Mouse (Mus musculus) MEL (cell line): ENCODE results near the gene Il2rg. TPM values are rescaled to one million over a fixed set of nuclear protein-coding genes. Genes with fewer than 3 reads are reported as not detected.
A peak's percentile ranks its signal among the peaks of the same experiment; 100 is the strongest.

ENCODE experiments used
- DNase-seq: peaks from one replicate; pipeline ENCODE4 v3.0.0; 2011; ENCODE audit warnings: low read depth, low spot score
- H3K27ac ChIP-seq: 2 replicates; pipeline ENCODE4 v1.5.1; 2012; ENCODE audit warnings: low read depth, mild to moderate bottlenecking, control low read depth, low read length, moderate library complexity; ENCODE audit not compliant: control insufficient read depth
- H3K27me3 ChIP-seq, 2 experiments: fragments of 150-350 bp in 1 of 2; sonication (generic) in 1 of 2; 2 replicates each; pipeline ENCODE4 v1.6.1; 2012; ENCODE audit warnings: low read length in 2 of 2, mild to moderate bottlenecking in 2 of 2, improper control_type of control experiment in 1 of 2, moderate library complexity in 1 of 2; ENCODE audit not compliant: insufficient read depth in 2 of 2, control insufficient read depth in 1 of 2
- H3K36me3 ChIP-seq, 2 experiments: 2 replicates each; pipeline ENCODE4 v1.6.1; 2012 to 2014; ENCODE audit warnings: low read length in 2 of 2, improper control_type of control experiment in 1 of 2, inconsistent platforms in 1 of 2, mild to moderate bottlenecking in 1 of 2; ENCODE audit not compliant: insufficient read depth in 2 of 2, control insufficient read depth in 1 of 2
- H3K4me1 ChIP-seq, 2 experiments: fragments of 150-350 bp in 1 of 2; sonication (generic) in 1 of 2; 2 replicates each; pipeline ENCODE4 v1.6.1; 2012; ENCODE audit warnings: low read length in 2 of 2, improper control_type of control experiment in 1 of 2, mild to moderate bottlenecking in 1 of 2; ENCODE audit not compliant: insufficient read depth in 2 of 2, control insufficient read depth in 1 of 2
- H3K4me3 ChIP-seq, 2 experiments: fragments of 150-350 bp in 1 of 2; sonication (generic) in 1 of 2; 2 replicates each; pipeline ENCODE4 v1.5.1; 2012; ENCODE audit warnings: low read depth in 2 of 2, low read length in 2 of 2, mild to moderate bottlenecking in 2 of 2, moderate library complexity in 2 of 2, control low read depth in 1 of 2, improper control_type of control experiment in 1 of 2; ENCODE audit not compliant: control insufficient read depth in 1 of 2, insufficient read depth in 1 of 2
- H3K79me2 ChIP-seq: 2 replicates; pipeline ENCODE4 v1.6.1; 2012; ENCODE audit warnings: mild to moderate bottlenecking, low read length, moderate library complexity; ENCODE audit not compliant: control insufficient read depth, poor library complexity, insufficient read depth
- H3K9ac ChIP-seq: 2 replicates; pipeline ENCODE4 v1.6.1; 2012; ENCODE audit warnings: low read depth, mild to moderate bottlenecking, control low read depth, low read length, moderate library complexity; ENCODE audit not compliant: control insufficient read depth, poor library complexity, severe bottlenecking
- H3K9me3 ChIP-seq: fragments of 150-350 bp; sonication (generic); replicated peaks from 2 replicates; pipeline ENCODE4 v1.6.1; 2012; ENCODE audit warnings: mild to moderate bottlenecking, low read length, improper control_type of control experiment, moderate library complexity; ENCODE audit not compliant: insufficient read depth
- BHLHE40 ChIP-seq: IDR thresholded peaks from 2 replicates; pipeline ENCODE4 v1.6.1; 2012; ENCODE audit warnings: low read depth, mild to moderate bottlenecking, inconsistent platforms, low read length, improper control_type of control experiment, borderline replicate concordance
- CHD1 ChIP-seq: IDR thresholded peaks from 2 replicates; pipeline ENCODE4 v1.6.1; 2012; ENCODE audit warnings: low read depth, mild to moderate bottlenecking, inconsistent platforms, low read length, improper control_type of control experiment
- CHD2 ChIP-seq: IDR thresholded peaks from 2 replicates; pipeline ENCODE4 v1.6.1; 2011; ENCODE audit warnings: low read length, improper control_type of control experiment
- CTCF ChIP-seq, 3 experiments: IDR thresholded peaks in 2 of 3; conservative IDR thresholded peaks in 1 of 3; 2 replicates each; pipeline ENCODE4 v1.5.1; 2011 to 2012; ENCODE audit warnings: low read length in 3 of 3, low read depth in 2 of 3, mild to moderate bottlenecking in 2 of 3, improper control_type of control experiment in 1 of 3, inconsistent platforms in 1 of 3, mixed read lengths in 1 of 3, moderate library complexity in 1 of 3; ENCODE audit not compliant: control insufficient read depth in 1 of 3, insufficient read depth in 1 of 3, poor library complexity in 1 of 3, severe bottlenecking in 1 of 3
- E2F4 ChIP-seq: IDR thresholded peaks from 2 replicates; pipeline ENCODE4 v1.6.1; 2011; ENCODE audit warnings: low read depth, low read length, improper control_type of control experiment, borderline replicate concordance
- ELF1 ChIP-seq: IDR thresholded peaks from 2 replicates; pipeline ENCODE4 v1.6.1; 2014; ENCODE audit warnings: low read depth, mild to moderate bottlenecking, inconsistent platforms, low read length, improper control_type of control experiment, moderate library complexity
- EP300 ChIP-seq, 2 experiments: IDR thresholded peaks; 2 replicates each; pipeline ENCODE4 v1.6.1; 2011; ENCODE audit warnings: improper control_type of control experiment in 2 of 2, low read length in 2 of 2, low read depth in 1 of 2, mild to moderate bottlenecking in 1 of 2
- ETS1 ChIP-seq: IDR thresholded peaks from 2 replicates; pipeline ENCODE4 v1.6.1; 2012; ENCODE audit warnings: low read depth, mild to moderate bottlenecking, inconsistent platforms, low read length, improper control_type of control experiment, moderate library complexity
- GABPA ChIP-seq: IDR thresholded peaks from 2 replicates; pipeline ENCODE4 v1.6.1; 2012; ENCODE audit warnings: low read depth, mild to moderate bottlenecking, inconsistent platforms, low read length, improper control_type of control experiment, moderate library complexity
- GATA1 ChIP-seq: IDR thresholded peaks from 2 replicates; pipeline ENCODE4 v1.6.1; 2011; ENCODE audit warnings: low read depth, low read length, improper control_type of control experiment
- HCFC1 ChIP-seq: IDR thresholded peaks from 2 replicates; pipeline ENCODE4 v1.6.1; 2012; ENCODE audit warnings: low read depth, mild to moderate bottlenecking, inconsistent platforms, low read length, improper control_type of control experiment, moderate library complexity
- KAT2A ChIP-seq: conservative IDR thresholded peaks from 2 replicates; pipeline ENCODE4 v1.6.1; 2012; ENCODE audit warnings: low read depth, low read length, improper control_type of control experiment, inconsistent platforms
- MAFK ChIP-seq: IDR thresholded peaks from 2 replicates; pipeline ENCODE4 v1.6.1; 2011; ENCODE audit warnings: low read depth, mild to moderate bottlenecking, low read length, improper control_type of control experiment, borderline replicate concordance
- MAX ChIP-seq: IDR thresholded peaks from 2 replicates; pipeline ENCODE4 v1.6.1; 2011; ENCODE audit warnings: low read length, improper control_type of control experiment
- MAZ ChIP-seq: IDR thresholded peaks from 2 replicates; pipeline ENCODE4 v1.6.1; 2012; ENCODE audit warnings: low read depth, mild to moderate bottlenecking, inconsistent platforms, low read length, improper control_type of control experiment
- MEF2A ChIP-seq: IDR thresholded peaks from 2 replicates; pipeline ENCODE4 v1.6.1; 2014; ENCODE audit warnings: low read depth, mild to moderate bottlenecking, inconsistent platforms, low read length, improper control_type of control experiment; ENCODE audit not compliant: poor library complexity, insufficient replicate concordance, severe bottlenecking; ENCODE audit errors: extremely low read depth
- MXI1 ChIP-seq: IDR thresholded peaks from 2 replicates; pipeline ENCODE4 v1.6.1; 2011; ENCODE audit warnings: mild to moderate bottlenecking, low read depth, low read length, improper control_type of control experiment
- MYB ChIP-seq: IDR thresholded peaks from 2 replicates; pipeline ENCODE4 v1.6.1; 2011; ENCODE audit warnings: mild to moderate bottlenecking, low read depth, low read length, improper control_type of control experiment
- MYC ChIP-seq: IDR thresholded peaks from 2 replicates; pipeline ENCODE4 v1.6.1; 2011; ENCODE audit warnings: low read depth, mild to moderate bottlenecking, low read length, improper control_type of control experiment, moderate library complexity
- NELFE ChIP-seq: IDR thresholded peaks from 2 replicates; pipeline ENCODE4 v1.6.1; 2011; ENCODE audit warnings: low read depth, low read length, improper control_type of control experiment
- NRF1 ChIP-seq: IDR thresholded peaks from 2 replicates; pipeline ENCODE4 v1.6.1; 2014; ENCODE audit warnings: low read depth, mild to moderate bottlenecking, inconsistent platforms, low read length, improper control_type of control experiment, moderate library complexity; ENCODE audit not compliant: poor library complexity, insufficient read depth, severe bottlenecking
- POLR2A ChIP-seq, 2 experiments: IDR thresholded peaks; 2 replicates each; pipeline ENCODE4 v1.6.1; 2011 to 2012; ENCODE audit warnings: low read length in 2 of 2, mild to moderate bottlenecking in 2 of 2, control low read depth in 1 of 2, improper control_type of control experiment in 1 of 2, low read depth in 1 of 2, moderate library complexity in 1 of 2; ENCODE audit not compliant: control insufficient read depth in 1 of 2, insufficient read depth in 1 of 2, poor library complexity in 1 of 2
- RAD21 ChIP-seq: IDR thresholded peaks from 2 replicates; pipeline ENCODE4 v1.6.1; 2011; ENCODE audit warnings: mild to moderate bottlenecking, low read depth, low read length, improper control_type of control experiment
- RCOR1 ChIP-seq: IDR thresholded peaks from 2 replicates; pipeline ENCODE4 v1.6.1; 2012; ENCODE audit warnings: low read depth, mild to moderate bottlenecking, inconsistent platforms, low read length, improper control_type of control experiment
- SIN3A ChIP-seq: IDR thresholded peaks from 2 replicates; pipeline ENCODE4 v1.6.1; 2012; ENCODE audit warnings: low read length, improper control_type of control experiment, inconsistent platforms
- SMC3 ChIP-seq: IDR thresholded peaks from 2 replicates; pipeline ENCODE4 v1.6.1; 2011; ENCODE audit warnings: low read depth, low read length, improper control_type of control experiment
- TAL1 ChIP-seq: IDR thresholded peaks from 2 replicates; pipeline ENCODE4 v1.6.1; 2012; ENCODE audit warnings: mild to moderate bottlenecking, inconsistent platforms, low read length, moderate library complexity, mixed read lengths
- TBP ChIP-seq: IDR thresholded peaks from 2 replicates; pipeline ENCODE4 v1.8.0; 2011; ENCODE audit warnings: low read depth, low read length, improper control_type of control experiment
- TCF12 ChIP-seq: IDR thresholded peaks from 2 replicates; pipeline ENCODE4 v1.6.1; 2014; ENCODE audit warnings: low read depth, mild to moderate bottlenecking, inconsistent platforms, low read length, improper control_type of control experiment, moderate library complexity
- UBTF ChIP-seq: IDR thresholded peaks from 2 replicates; pipeline ENCODE4 v1.6.1; 2012; ENCODE audit warnings: low read depth, mild to moderate bottlenecking, inconsistent platforms, low read length, improper control_type of control experiment, moderate library complexity, borderline replicate concordance; ENCODE audit not compliant: insufficient read depth
- USF1 ChIP-seq: IDR thresholded peaks from 2 replicates; pipeline ENCODE4 v1.6.1; 2014; ENCODE audit warnings: low read depth, mild to moderate bottlenecking, inconsistent platforms, low read length, improper control_type of control experiment, moderate library complexity
- USF2 ChIP-seq, 2 experiments: IDR thresholded peaks; 2 replicates each; pipeline ENCODE4 v1.6.1; 2011 to 2012; ENCODE audit warnings: improper control_type of control experiment in 2 of 2, low read length in 2 of 2, borderline replicate concordance in 1 of 2, inconsistent platforms in 1 of 2, low read depth in 1 of 2, mild to moderate bottlenecking in 1 of 2; ENCODE audit not compliant: insufficient read depth in 1 of 2
- ZC3H11A ChIP-seq: IDR thresholded peaks from 2 replicates; pipeline ENCODE4 v1.6.1; 2012; ENCODE audit warnings: low read depth, mild to moderate bottlenecking, inconsistent platforms, low read length, improper control_type of control experiment
- ZMIZ1 ChIP-seq: IDR thresholded peaks from 2 replicates; pipeline ENCODE4 v1.6.1; 2012; ENCODE audit warnings: low read depth, mild to moderate bottlenecking, inconsistent platforms, low read length, improper control_type of control experiment, moderate library complexity
- ZNF384 ChIP-seq: IDR thresholded peaks from 2 replicates; pipeline ENCODE4 v1.6.1; 2012; ENCODE audit warnings: low read depth, mild to moderate bottlenecking, inconsistent platforms, low read length, improper control_type of control experiment
- polyA plus RNA-seq, 2 experiments: library from polyadenylated mRNA; stranded (reverse) in 1 of 2; unstranded in 1 of 2; fragments of >175 nt in 1 of 2; fragments of >200 nt in 1 of 2; gene quantifications; 2 replicates each; pipeline versions ENCODE4 v1.2.1 to v1.2.4; 2012; ENCODE audit warnings: low replicate concordance in 2 of 2, low read depth in 1 of 2; ENCODE audit not compliant: insufficient read length in 2 of 2, insufficient read depth in 1 of 2, missing spikeins in 1 of 2
- total RNA-seq: library from RNA; depleted of rRNA; stranded (reverse); fragments of 300-350 nt; gene quantifications from 2 replicates; pipeline ENCODE4 v1.2.3, GENCODE M21; 2012

The Il2rg gene
- total and polyA plus RNA-seq, 3 experiments, result 1.6 to 3.5 TPM; not detected in 1

- H3K27ac ChIP-seq, result peak within 1 kb of the TSS; percentile 86
- peak; percentile 94 for DNase-seq
- peak within 1 kb of the TSS; percentile 79 for H3K9ac ChIP-seq
- no peaks in the 10 kb centered on the region for H3K27me3 ChIP-seq
- no peaks in the 10 kb centered on the region; the same call in none of the 2 replicates for H3K79me2 ChIP-seq
- H3K4me3 ChIP-seq, result peak within 1 kb of the TSS; percentile 91 to 94
- peaks cover 0 to 9% of the 10 kb centered on the region in 2 experiments; a peak in 1 of 4 replicates for H3K4me1 ChIP-seq
- no peaks in the 10 kb centered on the region for H3K9me3 ChIP-seq
- H3K36me3 ChIP-seq, result no peaks in the 10 kb centered on the region; a peak in 1 of 4 replicates
- peak; percentile 95 for TF ChIP-seq HCFC1
- peak; percentile 51 for TF ChIP-seq ELF1
- TF ChIP-seq USF1, result peak; percentile 72
- no peak for TF ChIP-seq MYB
- peak; percentile 80 for TF ChIP-seq SIN3A
- TF ChIP-seq KAT2A, result peak; percentile 79
- peak; percentile 77 for TF ChIP-seq NRF1
- TF ChIP-seq ZMIZ1, result peak; percentile 65; the same call in 1 of the 2 replicates
- TF ChIP-seq CHD2, result no peak
- TF ChIP-seq E2F4, result no peak
- TF ChIP-seq ETS1, result 0 out of 2 replicates have a peak, but pooled peaks have one; percentile 15
- no peak for TF ChIP-seq UBTF
- TF ChIP-seq GATA1, result peak; percentile 74
- peak; percentile 61 for TF ChIP-seq NELFE
- no peak for TF ChIP-seq MAFK
- no peak for TF ChIP-seq MEF2A
- TF ChIP-seq MYC, result peak; percentile 72; the same call in 1 of the 2 replicates
- 0 out of 4 replicates have a peak, but pooled peaks of 1 of the 2 experiments have one; percentile 5 for TF ChIP-seq EP300 (IDR thresholded peaks at IDR 0.05; ENCODE audit: low read depth in 1 of 2, low read length in 2 of 2)
- no peak for TF ChIP-seq BHLHE40
- TF ChIP-seq GABPA, result no peak
- TF ChIP-seq CHD1, result no peak
- peak; percentile 80; the same call in 1 of the 2 replicates for TF ChIP-seq MAZ
- no peak for TF ChIP-seq CTCF (IDR thresholded peaks at IDR 0.05 in 2 of 3, conservative IDR thresholded peaks at IDR 0.05 in 1 of 3; ENCODE audit: control insufficient read depth in 1 of 3, insufficient read depth in 1 of 3, low read depth in 2 of 3, low read length in 3 of 3, poor library complexity in 1 of 3, severe bottlenecking in 1 of 3)
- TF ChIP-seq TBP, result peak; percentile 88
- no peak for TF ChIP-seq TAL1
- TF ChIP-seq RCOR1, result no peak
- TF ChIP-seq SMC3, result no peak
- TF ChIP-seq MXI1, result peak; percentile 81
- TF ChIP-seq RAD21, result no peak
- TF ChIP-seq ZNF384, result no peak
- TF ChIP-seq ZC3H11A, result no peak
- TF ChIP-seq USF2 (IDR thresholded peaks at IDR 0.05; ENCODE audit: borderline replicate concordance in 1 of 2, insufficient read depth in 1 of 2, low read depth in 1 of 2, low read length in 2 of 2), result no peak
- 0 out of 2 replicates have a peak, but pooled peaks have one; percentile 48 for TF ChIP-seq TCF12
- TF ChIP-seq POLR2A (IDR thresholded peaks at IDR 0.05; ENCODE audit: control insufficient read depth in 1 of 2, insufficient read depth in 1 of 2, low read depth in 1 of 2, low read length in 2 of 2, poor library complexity in 1 of 2), result peak; percentile 42 to 83; a peak in 2 of 4 replicates
- TF ChIP-seq MAX, result peak; percentile 68
Observed at GRCm38 (mm10) chrX:101253952-101254729, 13.9 kb downstream of the Il2rg start, which contains the start of gene Foxo4. Foxo4 (plus strand) TSS chrX:101254528.
